Mouse (Mus musculus) ES-Bruce4 (cell line): ENCODE data around the gene Ap4m1.

Experiments
- CTCF ChIP-seq: IDR thresholded peaks from one replicate; pipeline ENCODE4 v1.8.1; 2011; ENCODE audit warnings: low read depth, low read length
- EP300 ChIP-seq: IDR thresholded peaks from 2 replicates; pipeline ENCODE4 v1.6.1; 2011; ENCODE audit warnings: low read depth, low read length; ENCODE audit not compliant: insufficient read depth

- TF ChIP-seq EP300 (no peak), CTCF (no peak)
Measured at GRCm38 (mm10) chr5:138137257-138137656, 34.5 kb upstream of the Ap4m1 start.
